Mouse (Mus musculus): ENCODE data around the gene Olfr354.

Olfr354 gene

GRCm38 (mm10) chr2:36905380-36905779 lies at the start of gene Olfr354:
Olfr354 (plus strand) TSS chr2:36905680.
- no peak for DNase-seq

- DNase-seq: no peak
These were observed 42.9 kb upstream of the Olfr354 start, which contains the start of gene Olfr351 for GRCm38 (mm10) chr2:36862560-36862959. Olfr351 (minus strand) TSS chr2:36862660.

- DNase-seq: no peak
These were observed 37.3 kb upstream of the Olfr354 start, which contains the start of gene Olfr352 for GRCm38 (mm10) chr2:36868160-36868559. Olfr352 (plus strand) TSS chr2:36868460.

GRCm38 (mm10) chr2:36892836-36893235 lies 12.6 kb upstream of the Olfr354 start, which contains the start of gene Olfr353:
Olfr353 (minus strand) TSS chr2:36892936.
- DNase-seq: no peak

GRCm38 (mm10) chr2:36897114-36897513 lies 8.4 kb upstream of the Olfr354 start:
- no peak for DNase-seq

GRCm38 (mm10) chr2:36928797-36929196 lies 23.3 kb downstream of the Olfr354 start, which contains the start of gene Olfr355:
Olfr355 (minus strand) TSS chr2:36928897.
- no peak for DNase-seq

GRCm38 (mm10) chr2:36936821-36937220 lies 31.3 kb downstream of the Olfr354 start, which contains the start of gene Olfr356:
Olfr356 (plus strand) TSS chr2:36937121.
- no peak for DNase-seq

Data from lung, postnatal 10 days (tissue).